Mouse (Mus musculus) thymus, postnatal 36 days (tissue): ENCODE measurements around the gene Xk.
"Not testable (repeated sequence)": the region's sequence is repeated elsewhere in the genome, so short reads cannot be mapped to it uniquely, and the experiment has no call there.

ENCODE experiments used
- DNase-seq, 2 experiments: peaks; one replicate each; pipeline ENCODE4 v3.0.0; 2022; ENCODE audit warnings: mixed read lengths in 2 of 2

Gene Xk

GRCm38 (mm10) chrX:9327954-9328353 lies 55.4 kb downstream of the Xk start:
- not testable (repeated sequence) for DNase-seq

GRCm38 (mm10) chrX:9332366-9332962 lies 59.9 kb downstream of the Xk start:
- peak in 1 of 2 experiments; percentile 1 for DNase-seq

GRCm38 (mm10) chrX:9333035-9333434 lies 60.5 kb downstream of the Xk start:
- DNase-seq = peak; percentile 15 to 48

- DNase-seq = not testable (repeated sequence)
These were observed 62.4 kb downstream of the Xk start for GRCm38 (mm10) chrX:9334996-9335395.

GRCm38 (mm10) chrX:9350327-9350726 lies 77.8 kb downstream of the Xk start, which contains the start of gene H2al1k:
Gene H2al1k (plus strand): TSS chrX:9350627.
- not testable (repeated sequence) for DNase-seq
